Mouse (Mus musculus) limb, embryonic 14.5 days (tissue): ENCODE results near the gene Acmsd. TPM values are rescaled to one million over a fixed set of nuclear protein-coding genes. Genes with fewer than 3 reads are reported as not detected.

Experiments
- ATAC-seq: fragments of 200-750 bp; cut with Nextera tagmentation; 2 replicates; pipeline ENCODE4 v1.8.0; 2017; ENCODE audit warnings: low read depth, moderate number of reproducible peaks, moderate TSS enrichment; ENCODE audit not compliant: low FRiP score
- DNase-seq: peaks from one replicate; pipeline ENCODE4 v3.0.0-alpha.2; 2015; ENCODE audit warnings: low spot score
- H3K27ac ChIP-seq: fragments of 300-500 bp; sonication (generic); replicated peaks from 2 replicates; pipeline ENCODE4 v1.5.1; 2014; ENCODE audit warnings: low read depth, mild to moderate bottlenecking, low read length, moderate library complexity, mixed read lengths
- H3K27me3 ChIP-seq: fragments of 300-500 bp; sonication (generic); 2 replicates; pipeline ENCODE4 v1.6.1; 2014; ENCODE audit warnings: low read length, mixed read lengths; ENCODE audit not compliant: control insufficient read depth, insufficient read depth
- H3K36me3 ChIP-seq: fragments of 300-500 bp; sonication (generic); 2 replicates; pipeline ENCODE4 v1.6.1; 2014; ENCODE audit warnings: mild to moderate bottlenecking, low read length, moderate library complexity, mixed read lengths; ENCODE audit not compliant: control insufficient read depth, insufficient read depth
- H3K4me1 ChIP-seq: fragments of 300-500 bp; sonication (generic); 2 replicates; pipeline ENCODE4 v1.6.1; 2014; ENCODE audit warnings: antibody characterized with exemption, low read length, mixed read lengths; ENCODE audit not compliant: control insufficient read depth, insufficient read depth
- H3K4me2 ChIP-seq: fragments of 300-500 bp; sonication (generic); replicated peaks from 2 replicates; pipeline ENCODE4 v1.6.1; 2014; ENCODE audit warnings: low read depth, mild to moderate bottlenecking, low read length, moderate library complexity; ENCODE audit not compliant: severe bottlenecking
- H3K4me3 ChIP-seq: fragments of 300-500 bp; sonication (generic); replicated peaks from 2 replicates; pipeline ENCODE4 v1.5.1; 2014; ENCODE audit warnings: low read length
- H3K9ac ChIP-seq: fragments of 300-500 bp; sonication (generic); 2 replicates; pipeline ENCODE4 v1.6.1; 2014; ENCODE audit warnings: mild to moderate bottlenecking, low read depth, low read length, moderate library complexity; ENCODE audit not compliant: severe bottlenecking
- H3K9me3 ChIP-seq: fragments of 300-500 bp; sonication (generic); 2 replicates; pipeline ENCODE4 v1.6.1; 2016; ENCODE audit warnings: low read length; ENCODE audit not compliant: control insufficient read depth
- POLR2A ChIP-seq: fragments of 200-500 bp; IDR thresholded peaks from 2 replicates; pipeline ENCODE4 v1.8.0; 2012; ENCODE audit warnings: inconsistent platforms, mild to moderate bottlenecking, moderate library complexity, borderline replicate concordance; ENCODE audit not compliant: insufficient read depth, insufficient read length; ENCODE audit errors: extremely low read depth
- WGBS: fragments of 180-500 bp; shearing (Covaris S2); extraction: QIAGEN DNeasy Blood & Tissue Kit; methylation state at CpG from one replicate; pipeline ENCODE4 v1.1.7; 2014; 5-methylcytosine and 5-hydroxymethylcytosine counted together
- polyA plus RNA-seq, 2 experiments: library from polyadenylated mRNA; depleted of rRNA in 1 of 2; stranded (reverse) in 1 of 2; unstranded in 1 of 2; fragments of >200 nt; fragmentation: Nextera tagmentation in 1 of 2; extraction: Ambion mirVana in 1 of 2; gene quantifications; 2 replicates each; pipeline versions ENCODE4 v1.2.1 to v1.2.3; 2012 to 2014

The Acmsd gene
- polyA plus RNA-seq, 2 experiments = 0.11 TPM; not detected in 1

DNA sequence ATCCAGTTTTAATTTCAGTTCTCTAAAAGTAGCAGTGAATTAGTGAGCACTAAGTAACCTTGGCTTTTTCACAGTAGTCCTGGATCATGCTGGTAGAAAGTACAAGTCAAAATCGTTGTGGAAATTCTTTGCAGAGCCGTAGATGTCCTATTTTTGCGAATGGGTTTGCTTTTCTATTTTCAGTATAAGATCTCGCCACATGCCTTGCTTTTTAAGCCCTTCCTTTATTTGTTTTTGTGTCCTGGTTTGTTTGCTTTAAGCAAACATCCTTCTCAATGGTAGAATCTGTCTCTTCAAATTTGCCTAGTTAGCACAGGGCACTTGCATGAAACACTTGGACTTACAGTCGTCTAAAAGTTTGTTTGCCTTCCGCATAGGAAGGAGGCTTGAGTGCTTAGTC is 47.0 kb downstream of the Acmsd start:
- TF ChIP-seq POLR2A = no peak
- no peak overlapping the region for H3K9ac ChIP-seq
- H3K36me3 ChIP-seq = 0 out of 2 replicates have a peak, but pooled peaks cover 8% of the 10 kb centered on the region
- H3K4me3 ChIP-seq = no peak overlapping the region
- no peak overlapping the region for H3K27ac ChIP-seq
- no peak for ATAC-seq
- H3K4me2 ChIP-seq = peak overlapping the region; percentile 13; the same call in 1 of the 2 replicates
- no peak for DNase-seq
- 70% methylated on average over 6 of the region's 6 CpGs for WGBS
- H3K9me3 ChIP-seq = no peaks in the 10 kb centered on the region
- H3K27me3 ChIP-seq = no peaks in the 10 kb centered on the region
- H3K4me1 ChIP-seq = peaks cover 13% of the 10 kb centered on the region

DNA sequence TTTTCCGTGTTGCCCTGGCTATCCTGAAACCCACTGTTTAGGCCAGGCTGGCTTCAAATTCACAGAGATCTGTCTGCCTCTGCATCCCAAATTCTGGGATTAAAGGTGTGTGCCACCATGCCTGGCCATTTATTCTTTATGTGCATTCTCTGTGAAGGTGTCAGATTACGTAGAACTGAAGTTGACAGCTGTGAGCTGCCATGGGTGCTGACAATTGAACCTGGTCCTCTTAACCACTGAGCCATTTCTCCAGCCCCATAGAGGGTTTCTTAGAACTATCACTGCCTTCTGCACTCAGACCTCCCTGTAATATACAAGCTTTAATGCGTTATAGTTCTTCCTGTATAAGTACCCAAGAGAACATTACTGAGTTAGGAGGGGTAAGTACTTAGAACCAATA is 49.4 kb downstream of the Acmsd start:
- no peak overlapping the region for H3K9ac ChIP-seq
- 0 out of 2 replicates have a peak, but pooled peaks cover 8% of the 10 kb centered on the region for H3K36me3 ChIP-seq
- no peak overlapping the region for H3K4me2 ChIP-seq
- TF ChIP-seq POLR2A = no peak
- H3K27me3 ChIP-seq = no peaks in the 10 kb centered on the region
- no peaks in the 10 kb centered on the region for H3K9me3 ChIP-seq
- ATAC-seq (no peak), DNase-seq (no peak)
- H3K4me1 ChIP-seq = peaks cover 12% of the 10 kb centered on the region
- no peak overlapping the region for H3K27ac ChIP-seq
- H3K4me3 ChIP-seq = no peak overlapping the region
- WGBS = 91% methylated on average over 3 of the region's 3 CpGs

DNA sequence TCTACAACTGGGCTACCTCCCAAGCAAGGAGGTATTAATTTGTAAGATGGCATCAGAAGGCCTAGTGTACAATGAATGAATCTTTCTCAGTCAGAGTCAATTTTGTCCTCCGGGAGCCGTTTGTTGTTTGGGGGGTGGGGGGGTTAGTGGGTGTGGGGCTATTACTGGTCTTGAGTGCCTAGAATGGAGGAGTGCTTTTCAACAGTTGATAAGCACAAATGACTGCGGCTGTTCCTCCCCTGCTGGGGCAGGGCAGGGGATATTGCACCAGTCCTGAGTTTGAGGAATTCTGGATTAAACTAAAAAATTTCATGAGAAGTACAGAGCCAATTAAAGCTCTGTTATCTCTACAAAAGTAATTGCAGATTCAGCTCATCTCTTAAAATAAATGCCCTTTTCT is 50.9 kb downstream of the Acmsd start:
- H3K4me1 ChIP-seq = peaks cover 14% of the 10 kb centered on the region
- peaks cover 11% of the 10 kb centered on the region; the same call in 1 of the 2 replicates for H3K36me3 ChIP-seq
- no peaks in the 10 kb centered on the region for H3K27me3 ChIP-seq
- ATAC-seq = no peak
- H3K4me3 ChIP-seq = no peak overlapping the region
- no peak overlapping the region for H3K9ac ChIP-seq
- DNase-seq = no peak
- no peaks in the 10 kb centered on the region for H3K9me3 ChIP-seq
- no peak overlapping the region for H3K27ac ChIP-seq
- H3K4me2 ChIP-seq = no peak overlapping the region
- no peak for TF ChIP-seq POLR2A
- WGBS = 52% methylated on average over 3 of the region's 3 CpGs

DNA sequence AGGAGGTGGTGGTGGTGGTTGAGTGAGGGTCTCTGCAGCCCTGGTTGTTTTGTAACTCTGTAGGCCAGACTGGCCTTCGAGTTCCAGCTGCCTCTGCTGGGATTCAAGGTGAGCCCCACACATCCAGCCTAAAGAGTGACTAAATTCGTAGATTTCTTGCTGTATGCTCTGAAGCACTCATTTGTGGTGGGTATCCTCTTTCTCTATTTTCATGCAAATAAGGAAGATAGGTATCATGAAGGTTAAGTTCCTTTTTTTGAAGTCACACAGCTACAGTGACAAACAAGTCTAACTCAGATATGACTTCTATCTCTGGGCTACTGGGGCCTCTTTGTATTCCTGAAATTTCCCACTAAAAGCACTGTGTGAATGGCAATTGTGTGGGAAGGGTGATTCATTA is 51.6 kb downstream of the Acmsd start:
- no peak overlapping the region for H3K9ac ChIP-seq
- ATAC-seq (no peak), DNase-seq (no peak)
- H3K36me3 ChIP-seq = peaks cover 11% of the 10 kb centered on the region; the same call in 1 of the 2 replicates
- 73% methylated on average over 2 of the region's 2 CpGs for WGBS
- no peaks in the 10 kb centered on the region for H3K9me3 ChIP-seq
- no peak overlapping the region for H3K4me3 ChIP-seq
- TF ChIP-seq POLR2A = no peak
- no peak overlapping the region for H3K27ac ChIP-seq
- H3K4me2 ChIP-seq = no peak overlapping the region
- no peaks in the 10 kb centered on the region for H3K27me3 ChIP-seq
- peaks cover 12% of the 10 kb centered on the region for H3K4me1 ChIP-seq

DNA sequence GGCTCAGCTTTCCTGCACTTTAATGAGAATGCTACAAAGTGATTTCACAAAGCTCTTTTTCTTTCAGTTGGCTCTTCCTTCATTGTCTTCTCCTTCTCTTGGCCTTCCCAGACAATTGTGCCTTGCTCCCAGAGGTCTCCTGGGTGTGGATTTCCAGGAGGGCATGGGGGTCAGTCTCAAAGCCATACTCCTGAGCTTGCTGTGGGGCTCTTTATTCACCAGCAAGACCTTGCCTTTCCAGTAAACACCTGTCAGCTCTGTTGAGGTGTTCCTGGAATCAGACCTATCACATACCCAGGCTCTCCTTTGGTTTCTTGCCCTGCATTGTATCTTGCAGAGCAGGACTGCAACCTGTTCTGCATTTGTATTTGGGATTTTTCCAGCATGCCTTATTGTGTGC is 54.6 kb downstream of the Acmsd start:
- Histone ChIP-seq H3K36me3 (peaks cover 8% of the 10 kb centered on the region; the same call in 1 of the 2 replicates), H3K4me3 (no peak overlapping the region), H3K9me3 (no peaks in the 10 kb centered on the region), H3K4me1 (peaks cover 6% of the 10 kb centered on the region; the same call in 1 of the 2 replicates), H3K27ac (no peak overlapping the region), H3K27me3 (no peaks in the 10 kb centered on the region), H3K4me2 (no peak overlapping the region), H3K9ac (no peak overlapping the region)
- no peak for ATAC-seq
- TF ChIP-seq POLR2A = no peak
- no peak for DNase-seq

DNA sequence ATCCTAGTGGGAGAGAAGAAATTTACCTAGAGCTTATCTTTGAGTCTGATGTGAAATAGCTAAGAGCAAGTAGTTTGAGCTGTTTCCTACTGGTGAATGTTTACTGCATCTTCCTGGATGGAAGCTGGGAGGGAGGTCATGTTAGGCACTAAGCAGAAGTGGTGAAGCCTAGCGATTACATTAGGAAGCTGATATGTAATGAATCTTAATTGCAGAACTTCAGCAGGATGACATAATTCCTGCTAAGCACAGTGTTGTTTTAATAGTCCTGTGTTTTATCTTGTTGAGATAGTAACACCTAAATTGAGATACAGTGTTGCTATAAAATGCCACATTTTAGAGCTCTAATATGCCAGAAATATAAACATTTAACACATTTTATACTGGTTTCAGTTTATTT is 56.7 kb downstream of the Acmsd start:
- Histone ChIP-seq H3K9ac (no peak overlapping the region), H3K27me3 (no peaks in the 10 kb centered on the region), H3K36me3 (peaks cover 3% of the 10 kb centered on the region; the same call in 1 of the 2 replicates), H3K4me2 (no peak overlapping the region), H3K27ac (no peak overlapping the region), H3K4me3 (no peak overlapping the region), H3K4me1 (peaks cover 6% of the 10 kb centered on the region; the same call in 1 of the 2 replicates), H3K9me3 (no peaks in the 10 kb centered on the region)
- ATAC-seq (no peak), DNase-seq (no peak)
- WGBS = 77% methylated on average over 1 of the region's 1 CpGs
- TF ChIP-seq POLR2A = no peak
